Mouse (Mus musculus) brain, embryonic 14.5 days (tissue): ENCODE data around the gene Macrod2. TPM values are rescaled to one million over a fixed set of nuclear protein-coding genes. Genes with fewer than 3 reads are reported as not detected.

Experiments
- DNase-seq: peaks from one replicate; pipeline ENCODE4 v3.0.0-alpha.2; 2011; ENCODE audit warnings: low read depth
- CTCF ChIP-seq: fragments of 200-500 bp; IDR thresholded peaks from 2 replicates; pipeline ENCODE4 v1.5.1; 2012; ENCODE audit warnings: inconsistent platforms, mild to moderate bottlenecking, moderate library complexity, borderline replicate concordance; ENCODE audit not compliant: insufficient read depth, insufficient read length; ENCODE audit errors: extremely low read depth
- POLR2A ChIP-seq: fragments of 200-500 bp; IDR thresholded peaks from 2 replicates; pipeline ENCODE4 v1.6.1; 2012; ENCODE audit warnings: mild to moderate bottlenecking, inconsistent platforms, borderline replicate concordance; ENCODE audit not compliant: poor library complexity, insufficient read depth, insufficient read length, severe bottlenecking; ENCODE audit errors: extremely low read depth
- polyA plus RNA-seq: library from polyadenylated mRNA; depleted of rRNA; stranded (reverse); fragments of >200 nt; gene quantifications from 2 replicates; pipeline ENCODE4 v1.2.3, GENCODE M21; 2012

Macrod2 gene
- polyA plus RNA-seq, 1 experiment = 24.1 TPM

- DNase-seq = peak; percentile 89
- TF ChIP-seq CTCF (peak; percentile 4; the same call in 1 of the 2 replicates), POLR2A (no peak)
Observed at GRCm38 (mm10) chr2:140670457-140670856, 275.3 kb downstream of the Macrod2 start.

GRCm38 (mm10) chr2:140670963-140671702 lies 276.0 kb downstream of the Macrod2 start, which contains the start of gene Flrt3:
TSS of gene Flrt3 (minus strand) at chr2:140671469.
- peak; percentile 99 for DNase-seq
- TF ChIP-seq CTCF (peak; percentile 89), POLR2A (peak; percentile 71; the same call in 1 of the 2 replicates)

DNA sequence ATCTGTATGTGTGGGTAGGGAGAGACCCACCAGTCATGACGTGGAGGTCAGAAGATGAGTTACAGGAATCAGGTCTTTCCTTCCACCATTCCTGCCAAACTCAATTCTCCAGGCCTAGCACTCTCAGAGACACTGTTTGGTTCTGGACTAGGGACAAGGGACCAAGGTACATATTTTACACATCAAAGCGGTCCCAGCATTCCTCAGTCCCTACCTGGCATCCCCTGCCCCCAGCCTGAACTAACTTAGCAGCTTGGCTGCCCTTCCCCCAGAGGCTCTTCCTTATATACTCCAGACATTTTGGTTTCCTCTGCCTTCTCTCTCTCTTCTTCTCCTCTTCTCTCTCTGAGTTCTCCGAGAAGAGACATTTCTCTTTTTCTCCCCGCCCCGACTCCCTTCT lies 278.4 kb downstream of the Macrod2 start:
- DNase-seq = no peak
- TF ChIP-seq POLR2A = no peak
- no peak for TF ChIP-seq CTCF

- no peak for DNase-seq
- no peak for TF ChIP-seq POLR2A
Observed at GRCm38 (mm10) chr2:140676728-140677127, 281.6 kb downstream of the Macrod2 start.

DNA sequence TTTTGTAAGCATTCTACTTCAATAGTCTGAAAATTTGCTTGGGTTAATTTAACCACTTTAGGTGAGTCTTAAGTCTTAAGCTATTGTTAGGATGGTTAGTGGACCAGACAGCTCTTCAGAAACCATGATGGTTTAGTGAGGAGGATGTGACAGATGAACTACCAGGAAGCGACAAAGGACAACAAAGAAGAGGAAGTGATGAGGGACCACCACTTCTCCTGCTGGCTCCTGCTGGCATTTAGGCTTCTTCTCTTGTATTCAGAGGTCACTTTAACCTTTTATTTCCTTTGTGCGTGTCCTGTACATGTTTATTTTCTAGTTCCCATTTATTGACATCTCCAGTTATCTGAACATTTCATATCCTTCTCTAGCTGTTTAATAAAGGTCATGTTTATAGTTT lies 295.8 kb downstream of the Macrod2 start:
- DNase-seq = no peak
- TF ChIP-seq POLR2A (no peak), CTCF (no peak)

- DNase-seq = no peak
- TF ChIP-seq POLR2A (no peak), CTCF (no peak)
Observed at GRCm38 (mm10) chr2:140691403-140691802, 296.3 kb downstream of the Macrod2 start.

- no peak for TF ChIP-seq POLR2A
- no peak for DNase-seq
Observed at GRCm38 (mm10) chr2:140692461-140692860, 297.4 kb downstream of the Macrod2 start.

DNA sequence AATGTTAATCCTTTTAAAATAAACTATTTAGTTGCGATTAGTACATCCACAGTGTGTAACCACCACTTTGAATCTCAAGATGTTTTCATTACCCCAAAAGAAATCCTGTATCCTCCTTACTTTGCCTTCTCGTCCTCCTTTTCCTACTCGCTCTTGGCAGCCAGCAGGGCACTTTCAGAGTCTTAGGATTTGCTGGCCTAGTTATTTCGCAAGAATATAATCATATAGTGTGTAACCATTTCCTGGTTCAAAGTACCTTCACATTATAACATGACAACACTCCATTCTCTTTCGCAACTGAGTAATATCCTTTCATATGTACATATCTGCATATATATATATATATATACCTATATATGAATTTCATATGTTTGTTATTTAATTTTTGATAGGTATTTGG lies 298.7 kb downstream of the Macrod2 start:
- TF ChIP-seq CTCF = no peak
- TF ChIP-seq POLR2A = no peak
- DNase-seq = no peak

- DNase-seq = peak; percentile 79
- TF ChIP-seq CTCF = no peak
- TF ChIP-seq POLR2A = no peak
Observed at GRCm38 (mm10) chr2:140698585-140698984, 303.5 kb downstream of the Macrod2 start.

GRCm38 (mm10) chr2:140703377-140703776 lies 308.3 kb downstream of the Macrod2 start:
- no peak for TF ChIP-seq CTCF
- no peak for TF ChIP-seq POLR2A
- peak; percentile 59 for DNase-seq

DNA sequence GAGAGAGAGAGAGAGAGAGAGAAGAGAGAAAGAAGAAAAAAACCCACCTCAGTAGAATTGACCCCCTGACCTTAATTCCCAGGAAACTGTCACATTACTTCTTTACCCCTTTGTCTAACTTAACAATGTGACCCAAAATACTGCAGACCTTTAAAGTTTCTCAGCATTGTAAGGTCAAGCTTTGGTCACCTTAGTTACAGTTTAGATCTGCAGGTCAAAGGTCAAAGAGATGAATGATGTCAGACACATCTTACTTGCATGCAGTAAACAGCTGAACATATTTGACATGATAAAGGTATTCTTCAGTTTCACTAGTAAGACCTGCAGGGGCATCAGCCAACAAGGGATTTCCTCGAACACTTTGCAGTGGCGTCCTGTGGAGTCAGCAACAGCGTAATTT lies 309.0 kb downstream of the Macrod2 start:
- no peak for TF ChIP-seq CTCF
- no peak for TF ChIP-seq POLR2A
- no peak for DNase-seq

- DNase-seq = peak; percentile 81
- no peak for TF ChIP-seq POLR2A
- TF ChIP-seq CTCF = no peak
Observed at GRCm38 (mm10) chr2:140705278-140705677, 310.2 kb downstream of the Macrod2 start.
